Mouse (Mus musculus): ENCODE results near the gene Mkks. TPM values are rescaled to one million over a fixed set of nuclear protein-coding genes. Genes with fewer than 3 reads are reported as not detected.

Gene Mkks
- total RNA-seq (2021): 10 to 100 TPM; 23.2 to 23.3 TPM
- long read RNA-seq, experiment 1, transcript Mkks-202 (6 exons, 3,178 nt): major isoform, 19 of 21 reads
- long read RNA-seq, experiment 1, partial matches to known transcripts: 2 of 21 reads
- long read RNA-seq, experiment 1, other reads (novel, unspliced or antisense): 0 of 21 reads
- long read RNA-seq, experiment 2, transcript Mkks-202 (6 exons, 3,178 nt): major isoform, 29 of 36 reads
- long read RNA-seq, experiment 2, partial matches to known transcripts: 2 of 36 reads
- long read RNA-seq, experiment 2, other reads (novel, unspliced or antisense): 4 of 36 reads

DNA sequence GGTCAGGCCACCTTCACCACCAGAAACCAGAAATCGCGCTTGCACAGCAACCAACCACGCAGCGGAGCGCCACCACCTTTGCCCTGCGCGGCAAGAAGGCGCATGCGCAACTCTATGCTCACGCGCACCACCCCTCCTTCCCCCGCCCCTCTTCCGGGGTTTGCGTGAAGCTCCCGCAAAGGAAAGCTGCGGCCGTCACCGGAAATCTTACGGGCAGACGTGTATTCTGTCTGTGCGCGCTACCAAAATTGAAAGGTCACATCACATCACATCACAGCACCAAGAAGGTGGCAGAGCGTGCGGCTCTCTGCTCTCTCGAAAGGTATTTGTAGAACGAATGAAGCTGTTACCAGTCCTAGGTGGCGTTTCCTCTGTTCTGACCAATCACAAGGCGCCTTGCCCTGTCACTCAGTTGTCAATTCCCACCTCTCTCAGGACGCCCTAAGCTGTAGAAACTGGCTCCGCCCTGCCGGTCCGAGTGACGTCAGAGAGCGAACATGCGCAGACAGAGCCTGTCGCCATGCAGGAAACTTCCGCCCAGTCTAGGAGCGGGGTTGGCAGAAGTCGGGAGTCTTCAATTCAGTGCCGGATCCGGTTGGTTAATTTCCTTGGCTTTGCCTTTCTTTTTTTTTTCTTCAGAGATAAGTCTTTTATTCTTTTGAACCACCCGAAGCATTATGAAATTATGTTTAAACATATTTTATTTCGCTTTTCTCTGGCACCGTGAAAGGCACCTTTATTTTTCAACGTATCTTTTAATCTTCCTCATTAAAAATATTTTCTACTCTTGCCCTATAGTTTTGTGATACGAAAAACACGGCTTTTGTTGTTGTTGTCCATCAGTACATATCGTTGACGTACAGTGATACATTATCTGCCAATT is at the start of gene Mkks, which contains the start of the genes Slx4ip and AL731706.1:
Mkks (minus strand) TSS at position 322 of the 883 bp plus-strand sequence.
Slx4ip (plus strand) TSS at position 151 of the 883 bp plus-strand sequence.
AL731706.1 (minus strand) TSS at position 322 of the 883 bp plus-strand sequence.
- TF ChIP-seq CTCF (conservative IDR thresholded peaks at IDR 0.05): peak; percentile 29; the same call in 1 of the 2 replicates
- H3K27ac ChIP-seq: peak within 1 kb of the TSS; percentile 99
- peak; percentile 99 to 100 for DNase-seq (ENCODE audit: low spot score in 2 of 2)
- peak within 1 kb of the TSS; percentile 95 for H3K4me3 ChIP-seq

DNA sequence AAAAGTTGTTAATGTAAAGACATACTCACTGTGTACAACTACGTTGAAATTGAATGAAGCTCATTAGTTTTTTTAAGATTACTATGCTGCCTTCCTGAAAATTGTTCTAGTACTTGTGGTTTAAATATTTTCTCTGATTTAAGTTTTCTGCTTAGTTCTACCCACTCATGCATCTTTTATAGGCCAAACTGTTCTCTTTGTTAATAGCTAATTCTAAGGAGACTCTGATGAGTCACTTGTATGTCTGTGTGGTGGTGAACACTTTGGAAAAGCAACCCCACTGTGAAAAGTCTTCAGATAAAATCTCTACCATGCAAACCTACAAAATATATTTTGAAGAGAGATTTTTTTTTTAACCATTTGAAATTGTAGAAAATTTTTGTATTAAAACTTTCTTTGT is 47.1 kb upstream of the Mkks start:
- H3K4me3 ChIP-seq: no peak overlapping the region
- DNase-seq (ENCODE audit: low spot score in 2 of 2): no peak
- H3K27ac ChIP-seq: no peak overlapping the region
- no peak for TF ChIP-seq CTCF (conservative IDR thresholded peaks at IDR 0.05)

DNA sequence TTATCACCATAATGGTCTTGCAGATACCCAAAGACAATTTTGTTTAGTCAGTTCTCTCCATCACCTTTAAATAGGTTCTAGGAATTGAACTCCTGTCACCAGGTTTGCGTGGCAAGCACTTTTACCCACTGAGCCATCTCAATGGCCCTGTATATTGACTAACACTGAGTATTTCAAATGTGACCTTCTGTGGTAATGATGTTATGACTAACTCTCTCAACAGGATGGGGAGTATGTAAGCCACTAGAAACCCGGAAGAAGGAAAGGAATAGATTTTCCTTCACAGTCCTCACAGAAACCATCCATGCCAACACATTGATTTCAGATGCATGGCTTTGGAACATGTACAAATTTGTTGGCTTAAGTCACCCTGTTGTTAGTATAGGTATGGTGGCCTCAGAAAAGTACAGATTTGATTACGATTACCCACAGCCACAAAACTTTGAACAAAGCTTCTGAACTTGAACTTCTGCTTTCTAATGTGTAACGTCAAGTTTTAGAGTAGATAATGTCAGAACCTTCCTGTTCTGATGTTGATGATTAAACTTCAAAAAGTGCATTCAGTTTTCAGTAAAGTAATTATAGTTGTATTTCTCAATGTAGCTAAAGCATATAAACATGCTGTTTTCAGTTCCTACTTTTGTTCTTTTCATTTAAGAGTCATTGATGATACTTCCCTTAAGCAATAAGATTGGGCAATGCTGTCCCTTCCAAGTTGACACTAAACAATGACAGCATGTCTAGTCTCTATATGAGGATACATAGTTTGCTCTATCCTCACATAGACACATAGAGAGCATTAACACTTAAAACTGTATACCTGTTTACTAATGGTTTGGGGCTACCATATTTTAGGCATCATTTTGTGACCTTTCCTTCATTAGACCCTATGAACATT is 45.5 kb upstream of the Mkks start:
- TF ChIP-seq CTCF (conservative IDR thresholded peaks at IDR 0.05): no peak
- Histone ChIP-seq H3K27ac (no peak overlapping the region), H3K4me3 (no peak overlapping the region)
- no peak for DNase-seq (ENCODE audit: low spot score in 2 of 2)

DNA sequence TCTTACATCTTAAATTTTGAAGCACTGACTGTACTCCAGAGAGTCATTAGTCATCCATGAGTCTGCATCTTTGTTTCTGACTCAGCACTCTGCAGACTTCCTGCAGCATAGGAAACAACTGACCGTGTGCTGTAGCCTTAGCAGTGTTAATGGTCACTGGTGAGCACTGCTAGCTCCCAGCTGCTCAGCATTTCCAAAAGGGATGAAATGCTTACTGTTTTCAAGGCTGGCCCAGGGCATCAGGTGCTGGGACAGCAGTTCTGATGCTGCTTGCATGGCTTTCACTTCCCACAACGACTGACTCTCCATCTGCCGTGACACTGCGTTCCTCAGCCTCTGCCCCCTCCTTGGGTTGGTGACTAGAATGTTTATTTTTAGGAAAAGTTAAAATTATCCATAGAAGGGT is 29.8 kb upstream of the Mkks start:
- DNase-seq (ENCODE audit: low spot score in 2 of 2): peak; percentile 25 to 45
- no peak for TF ChIP-seq CTCF (conservative IDR thresholded peaks at IDR 0.05)
- H3K4me3 ChIP-seq: no peak overlapping the region
- H3K27ac ChIP-seq: peak overlapping the region; percentile 36; the same call in 1 of the 2 replicates

DNA sequence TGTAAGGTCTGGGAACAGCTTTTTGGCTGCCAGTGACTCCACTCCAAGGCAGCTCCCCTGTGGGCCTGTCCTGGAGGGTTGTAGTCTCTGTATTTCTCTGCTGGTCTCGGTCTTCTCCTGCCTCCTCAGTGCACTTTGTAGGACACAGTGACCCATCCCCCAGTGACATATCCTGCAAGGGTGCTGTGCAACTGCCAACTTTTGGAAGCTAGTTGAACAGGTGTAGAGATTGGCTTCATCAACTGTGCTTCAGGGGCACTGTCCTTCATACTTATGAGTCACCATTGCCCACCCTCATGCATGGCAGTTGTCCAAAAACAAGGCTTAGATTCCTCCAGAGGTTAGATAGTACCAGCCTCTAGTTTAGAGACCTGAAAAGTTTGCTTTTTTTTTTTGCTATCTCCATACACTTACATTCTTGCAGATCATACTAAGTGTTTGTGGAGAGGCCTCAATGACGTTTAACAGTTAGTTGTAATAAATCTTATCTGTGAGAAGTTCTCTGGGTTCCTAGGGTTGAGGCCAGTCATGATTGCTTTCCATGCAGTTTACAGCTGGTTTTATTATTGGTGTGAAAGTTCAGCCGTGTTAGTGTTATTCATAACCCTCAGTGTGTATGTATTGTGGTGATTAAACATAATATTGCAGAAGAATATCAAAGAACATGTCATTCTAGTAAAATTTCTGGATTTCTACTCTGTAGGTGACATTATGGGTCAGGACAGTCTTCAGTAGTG is 29.2 kb upstream of the Mkks start:
- H3K4me3 ChIP-seq: no peak overlapping the region
- no peak for TF ChIP-seq CTCF (conservative IDR thresholded peaks at IDR 0.05)

DNA sequence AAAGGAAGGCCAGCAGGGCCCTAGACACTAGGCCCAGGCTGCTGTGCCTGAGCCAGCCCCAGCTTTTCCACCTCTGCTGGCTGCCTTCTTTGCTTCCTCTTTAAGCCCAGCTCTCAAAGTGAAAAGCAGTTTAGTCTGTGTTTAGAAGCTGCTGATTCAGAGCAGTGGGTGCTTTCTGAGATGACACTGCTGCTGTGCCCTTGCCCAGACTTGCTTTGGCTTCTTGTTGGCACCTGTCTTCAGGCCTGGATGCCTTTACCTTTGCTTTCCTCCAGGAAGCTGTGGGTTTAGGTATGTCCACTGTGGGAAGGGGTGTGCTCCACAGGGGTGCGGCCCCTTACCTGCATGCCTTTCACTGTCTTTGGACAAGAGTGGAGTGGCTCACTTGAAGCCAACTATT is 28.2 kb upstream of the Mkks start:
- Histone ChIP-seq H3K27ac (no peak overlapping the region), H3K4me3 (no peak overlapping the region)
- no peak for DNase-seq (ENCODE audit: low spot score in 2 of 2)
- TF ChIP-seq CTCF (conservative IDR thresholded peaks at IDR 0.05): no peak

More for the DNA sequence above, 29.2 kb upstream of the Mkks start:
- H3K27ac ChIP-seq: peak overlapping the region; percentile 36; the same call in 1 of the 2 replicates
- DNase-seq (ENCODE audit: low spot score in 2 of 2): no peak

DNA sequence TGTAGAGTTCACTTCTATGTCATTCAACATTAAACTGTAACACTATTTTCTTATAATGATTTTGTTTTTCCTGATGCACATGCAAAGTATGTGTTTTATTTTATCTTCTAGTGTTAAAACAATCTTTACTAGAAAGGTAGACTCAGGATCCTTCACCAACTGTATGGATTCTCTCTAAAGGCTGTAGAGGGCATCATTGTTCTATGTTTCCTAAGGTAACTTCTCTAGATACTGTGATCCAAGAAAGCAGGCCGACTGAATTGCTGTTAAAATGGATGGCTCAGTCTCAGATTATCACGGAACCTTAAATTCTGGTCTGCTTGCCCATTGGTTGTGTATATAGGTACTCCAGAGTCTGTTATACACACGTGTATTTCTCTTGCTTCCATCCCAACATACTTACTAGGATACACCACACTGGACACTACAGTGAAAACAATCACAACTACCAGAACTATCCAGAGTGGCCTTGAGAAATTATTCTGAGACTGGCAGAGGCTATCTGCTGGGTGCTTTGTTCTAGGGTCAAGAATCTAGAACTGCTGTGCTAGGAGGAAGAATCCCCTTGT is 23.2 kb upstream of the Mkks start:
- no peak overlapping the region for H3K27ac ChIP-seq
- DNase-seq (ENCODE audit: low spot score in 2 of 2): no peak
- no peak overlapping the region for H3K4me3 ChIP-seq
- peak; percentile 84 for TF ChIP-seq CTCF (conservative IDR thresholded peaks at IDR 0.05)

DNA sequence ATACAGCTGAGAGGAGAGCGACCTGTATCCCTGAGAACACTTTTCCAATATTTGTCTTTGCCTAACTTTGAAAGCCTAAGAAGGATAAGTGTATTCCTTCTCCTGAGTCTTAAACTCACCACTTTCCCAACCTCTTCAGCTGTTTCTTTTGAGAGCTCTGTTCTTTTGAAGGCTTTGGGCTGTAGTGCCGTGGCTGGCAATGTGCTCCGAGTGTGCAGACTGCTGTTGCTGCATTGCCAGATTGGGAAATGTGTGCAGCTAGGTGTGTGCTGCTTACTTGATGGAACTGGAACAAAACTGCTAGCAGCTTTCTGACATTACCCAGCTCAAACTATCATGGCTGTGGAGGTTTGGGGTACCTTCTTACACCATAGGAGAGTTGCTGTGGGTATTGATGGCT is 21.8 kb upstream of the Mkks start:
- TF ChIP-seq CTCF (conservative IDR thresholded peaks at IDR 0.05): no peak
- no peak overlapping the region for H3K4me3 ChIP-seq
- H3K27ac ChIP-seq: no peak overlapping the region
- DNase-seq (ENCODE audit: low spot score in 2 of 2): no peak

DNA sequence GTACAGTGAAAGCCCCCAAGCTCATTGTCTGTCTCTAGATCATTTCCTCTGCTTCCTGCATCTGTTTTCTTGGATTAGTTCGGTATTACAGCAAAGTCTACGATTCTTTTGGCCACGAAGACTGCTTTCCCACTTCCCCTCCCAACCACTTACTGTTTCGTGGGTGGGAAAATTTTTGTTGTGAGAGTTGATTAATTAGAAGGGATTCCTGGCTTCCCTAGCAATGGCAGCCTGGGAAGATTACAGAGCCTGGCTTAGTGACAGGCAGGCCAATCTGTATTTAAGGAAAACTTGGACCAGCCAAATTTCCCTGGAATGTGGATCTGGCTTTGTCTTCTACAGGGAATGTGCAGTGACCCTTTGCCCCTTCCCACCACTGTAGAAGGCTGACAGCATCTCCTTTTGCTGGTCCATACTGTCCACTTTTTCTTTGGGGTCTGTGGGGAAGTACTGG is 20.8 kb upstream of the Mkks start:
- Histone ChIP-seq H3K27ac (no peak overlapping the region), H3K4me3 (no peak overlapping the region)
- no peak for DNase-seq (ENCODE audit: low spot score in 2 of 2)
- TF ChIP-seq CTCF (conservative IDR thresholded peaks at IDR 0.05): no peak

DNA sequence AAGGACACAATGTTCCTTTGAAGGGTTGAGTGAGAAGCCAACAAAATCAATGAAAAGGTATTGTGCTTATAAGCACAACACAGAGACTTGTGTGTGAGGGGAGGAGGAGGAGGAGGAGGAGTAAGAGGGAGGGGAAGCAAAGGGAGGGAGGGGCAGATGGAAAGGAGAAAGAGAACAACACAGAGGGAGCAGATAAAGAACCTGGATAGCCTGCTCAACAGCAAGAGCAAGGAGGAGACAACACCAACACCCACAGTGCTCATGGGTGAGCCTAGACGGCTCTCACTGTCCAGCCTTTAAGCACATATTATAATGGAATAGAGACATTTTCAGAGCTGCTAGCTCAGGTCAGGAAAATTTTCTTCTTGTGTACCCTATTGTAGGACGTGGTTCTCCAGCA is 18.1 kb upstream of the Mkks start:
- DNase-seq (ENCODE audit: low spot score in 2 of 2): no peak
- TF ChIP-seq CTCF (conservative IDR thresholded peaks at IDR 0.05): no peak
- no peak overlapping the region for H3K27ac ChIP-seq
- H3K4me3 ChIP-seq: no peak overlapping the region

DNA sequence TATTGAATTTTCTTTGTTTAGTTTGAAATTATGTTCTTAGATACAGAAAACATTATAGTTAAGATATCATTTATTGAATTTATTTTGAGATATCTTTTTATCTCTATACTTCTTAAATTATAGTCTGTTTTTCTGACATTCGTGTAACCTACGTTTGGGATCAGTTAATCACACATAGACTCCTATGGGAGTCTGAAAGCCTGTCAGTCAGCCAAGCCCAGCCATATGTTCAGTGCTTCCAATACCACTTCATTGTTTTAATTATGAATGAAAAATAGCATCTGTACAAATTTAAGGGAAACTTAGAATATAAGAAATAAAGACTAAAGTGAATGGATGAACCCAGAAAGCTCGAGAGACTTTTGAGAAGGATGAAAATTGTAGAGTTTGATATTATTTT is 17.4 kb upstream of the Mkks start:
- no peak for TF ChIP-seq CTCF (conservative IDR thresholded peaks at IDR 0.05)
- DNase-seq (ENCODE audit: low spot score in 2 of 2): no peak
- Histone ChIP-seq H3K27ac (no peak overlapping the region), H3K4me3 (no peak overlapping the region)

All from layer of hippocampus, adult 2 months (tissue).